ENCODE assay signal across 8 mouse cellular contexts in genomic region chr12:79879093-79879917, GRCm38 (mm10).
DNase-seq lines count a peak whose midpoint lies in the region; ATAC-seq and TF ChIP-seq lines count a peak whose summit lies in the region.

No protein-coding gene starts in this region.

- H3K4me2 ChIP-seq in kidney, embryonic 16.5 days (replicated peaks; ENCODE audit: low read depth, low read length): no peak overlapping the region; the same call in 1 of the 2 replicates
- no peak overlapping the region for H3K4me2 ChIP-seq in midbrain, embryonic 14.5 days (ENCODE audit: low read length)

- TF ChIP-seq CTCF in cerebellum, adult 2 months (IDR thresholded peaks at IDR 0.05; ENCODE audit: borderline replicate concordance, insufficient read depth, low read depth, low read length): no peak

- H3K9me3 ChIP-seq in heart, embryonic 10.5 days: no peaks in the 10 kb centered on the region
- peaks cover 7% of the 10 kb centered on the region; the same call in 1 of the 2 replicates for H3K9me3 ChIP-seq in kidney, embryonic 16.5 days (ENCODE audit: low read length)
- H3K9me3 ChIP-seq in midbrain, embryonic 14.5 days (ENCODE audit: control insufficient read depth, low read length): no peaks in the 10 kb centered on the region

- TF ChIP-seq POLR2A in cerebellum, adult 2 months (IDR thresholded peaks at IDR 0.05; ENCODE audit: borderline replicate concordance, insufficient read depth, low read length): no peak

- peak; percentile 93 for ATAC-seq in kidney, embryonic 16.5 days (ENCODE audit: low FRiP score, low TSS enrichment)
- ATAC-seq in midbrain, embryonic 14.5 days (ENCODE audit: low FRiP score, low TSS enrichment): peak; percentile 46; the same call in 1 of the 2 replicates
- no peak for ATAC-seq in megakaryocyte, adult 5-6 weeks (ENCODE audit: poor library complexity, severe bottlenecking)

- no peak overlapping the region; the same call in 1 of the 2 replicates for H3K9ac ChIP-seq in kidney, embryonic 16.5 days (replicated peaks; ENCODE audit: low read length)
- no peak overlapping the region for H3K9ac ChIP-seq in midbrain, embryonic 14.5 days (replicated peaks; ENCODE audit: low read length)

- no peaks in the 10 kb centered on the region for H3K27me3 ChIP-seq in heart, embryonic 10.5 days (ENCODE audit: insufficient read depth, poor library complexity, severe bottlenecking)
- no peaks in the 10 kb centered on the region for H3K27me3 ChIP-seq in kidney, embryonic 16.5 days (ENCODE audit: insufficient read depth, low read length)
- H3K27me3 ChIP-seq in midbrain, embryonic 14.5 days (ENCODE audit: control insufficient read depth, insufficient read depth, low read length): no peaks in the 10 kb centered on the region
- H3K27me3 ChIP-seq in cerebellum, adult 2 months (ENCODE audit: control insufficient read depth, insufficient read depth, low read length): no peaks in the 10 kb centered on the region

- H3K36me3 ChIP-seq in heart, embryonic 10.5 days: 0 out of 2 replicates have a peak, but pooled peaks cover 3% of the 10 kb centered on the region
- no peaks in the 10 kb centered on the region for H3K36me3 ChIP-seq in kidney, embryonic 16.5 days (ENCODE audit: insufficient read depth, low read length)
- H3K36me3 ChIP-seq in midbrain, embryonic 14.5 days (ENCODE audit: control insufficient read depth, insufficient read depth, low read length): no peaks in the 10 kb centered on the region

- H3K27ac ChIP-seq in heart, embryonic 10.5 days: peak overlapping the region; percentile 83
- H3K27ac ChIP-seq in kidney, embryonic 16.5 days (ENCODE audit: low read length): peak overlapping the region; percentile 93
- peak overlapping the region; percentile 68 for H3K27ac ChIP-seq in midbrain, embryonic 14.5 days (replicated peaks; ENCODE audit: low read depth, low read length)
- no peak overlapping the region for H3K27ac ChIP-seq in cerebellum, adult 2 months (ENCODE audit: insufficient read depth, low read length)

- 38% methylated on average over 15 of the region's 15 CpGs for WGBS in heart, embryonic 10.5 days
- WGBS in kidney, embryonic 16.5 days: 17% methylated on average over 15 of the region's 15 CpGs
- WGBS in midbrain, embryonic 14.5 days: 10% methylated on average over 15 of the region's 15 CpGs
- 38% methylated on average over 15 of the region's 15 CpGs for WGBS in cerebellum, adult 2 months

- DNase-seq in urinary bladder, adult 2 months (ENCODE audit: low spot score): peak; percentile 17
- DNase-seq in urinary bladder, postnatal 10 days (ENCODE audit: low spot score): no peak
- DNase-seq in heart, embryonic 10.5 days (ENCODE audit: low spot score): peak; percentile 75
- DNase-seq in midbrain, embryonic 14.5 days: peak; percentile 56
- no peak for DNase-seq in cerebellum, adult 2 months
- no peak for DNase-seq in thymus, postnatal 14 days

- H3K4me3 ChIP-seq in heart, embryonic 10.5 days: 0 out of 2 replicates have a peak overlapping the region, but pooled peaks have one; percentile 8
- H3K4me3 ChIP-seq in kidney, embryonic 16.5 days (ENCODE audit: low read length): no peak overlapping the region
- no peak overlapping the region for H3K4me3 ChIP-seq in midbrain, embryonic 14.5 days (replicated peaks; ENCODE audit: low read depth, low read length)
- no peak overlapping the region for H3K4me3 ChIP-seq in cerebellum, adult 2 months (replicated peaks; ENCODE audit: insufficient read depth, low read depth, low read length)

- H3K4me1 ChIP-seq in heart, embryonic 10.5 days: peaks cover 32% of the 10 kb centered on the region
- H3K4me1 ChIP-seq in kidney, embryonic 16.5 days (ENCODE audit: insufficient read depth, low read length): peaks cover 35% of the 10 kb centered on the region
- H3K4me1 ChIP-seq in midbrain, embryonic 14.5 days (ENCODE audit: control insufficient read depth, insufficient read depth, low read length): peaks cover 14% of the 10 kb centered on the region
- H3K4me1 ChIP-seq in cerebellum, adult 2 months (ENCODE audit: control insufficient read depth, insufficient read depth, low read length): no peaks in the 10 kb centered on the region

Comparison
In these comparisons a context has a peak if more than half of its experiments do, and no peak if none do; other contexts are left out.
1. DNase-seq: peak in urinary bladder, adult 2 months (single experiment), heart, embryonic 10.5 days (single experiment) and midbrain, embryonic 14.5 days (single experiment); none in urinary bladder, postnatal 10 days (single experiment), cerebellum, adult 2 months (0 of 2) and thymus, postnatal 14 days (single experiment).